Mouse (Mus musculus) ES-CJ7 (cell line): ENCODE results near the gene Mertk.
"Not testable (repeated sequence)": the region's sequence is repeated elsewhere in the genome, so short reads cannot be mapped to it uniquely, and the experiment has no call there.

Experiments
- DNase-seq: peaks from one replicate; pipeline ENCODE4 v3.0.0; 2011; ENCODE audit warnings: low read depth, low spot score

Gene Mertk

GRCm38 (mm10) chr2:128698693-128699181 is at the start of gene Mertk:
Gene Mertk, plus strand, starts transcription at chr2:128698956.
- peak; percentile 85 for DNase-seq

DNA sequence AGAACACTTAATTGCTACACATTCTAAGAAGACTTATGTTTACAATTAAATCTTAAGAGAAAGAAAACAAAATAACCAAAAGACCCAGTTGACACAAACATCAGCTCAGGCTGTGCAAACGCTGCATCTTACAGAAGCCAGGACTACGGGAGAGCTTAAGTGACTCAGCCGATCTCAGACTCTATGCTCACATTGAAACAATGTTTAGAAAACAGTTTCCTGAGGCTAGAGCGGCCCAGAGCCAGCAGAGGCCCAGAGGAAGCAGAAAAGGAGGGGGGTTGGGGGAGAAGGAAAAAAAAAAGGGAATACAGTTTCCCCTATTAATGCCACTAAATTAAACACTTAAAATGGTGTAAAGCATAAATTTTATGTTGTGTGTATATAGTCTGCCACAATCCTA is 18.1 kb upstream of the Mertk start:
- DNase-seq: no peak

GRCm38 (mm10) chr2:128686921-128687557 is 11.7 kb upstream of the Mertk start, which contains the start of gene Anapc1:
Gene Anapc1, minus strand, starts transcription at chr2:128687391.
- peak; percentile 95 for DNase-seq

GRCm38 (mm10) chr2:128687558-128688120 is 11.1 kb upstream of the Mertk start:
- no peak for DNase-seq

GRCm38 (mm10) chr2:128692336-128692735 is 6.4 kb upstream of the Mertk start:
- DNase-seq: no peak

- DNase-seq: no peak
Observed at GRCm38 (mm10) chr2:128692771-128693170, 6.0 kb upstream of the Mertk start.

DNA sequence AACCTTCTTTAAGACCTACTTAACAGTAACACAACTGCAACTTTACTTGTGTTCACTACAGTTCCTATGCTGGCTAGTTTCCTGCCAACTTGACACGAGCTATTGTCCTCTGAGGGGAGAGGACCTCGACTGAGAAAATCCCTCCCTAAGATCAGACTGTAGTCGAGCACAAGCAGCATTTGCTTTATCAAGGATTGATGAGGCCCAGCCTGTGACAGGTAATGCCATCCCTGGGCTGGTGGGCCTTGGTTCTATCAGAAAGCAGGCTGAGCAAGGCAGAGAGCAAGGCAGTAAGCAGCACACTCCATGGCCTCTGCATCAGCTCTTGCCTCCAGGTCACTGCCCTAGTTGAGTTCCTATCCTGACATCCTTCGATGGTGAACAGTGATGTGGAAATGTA is 5.5 kb upstream of the Mertk start:
- DNase-seq: no peak

DNA sequence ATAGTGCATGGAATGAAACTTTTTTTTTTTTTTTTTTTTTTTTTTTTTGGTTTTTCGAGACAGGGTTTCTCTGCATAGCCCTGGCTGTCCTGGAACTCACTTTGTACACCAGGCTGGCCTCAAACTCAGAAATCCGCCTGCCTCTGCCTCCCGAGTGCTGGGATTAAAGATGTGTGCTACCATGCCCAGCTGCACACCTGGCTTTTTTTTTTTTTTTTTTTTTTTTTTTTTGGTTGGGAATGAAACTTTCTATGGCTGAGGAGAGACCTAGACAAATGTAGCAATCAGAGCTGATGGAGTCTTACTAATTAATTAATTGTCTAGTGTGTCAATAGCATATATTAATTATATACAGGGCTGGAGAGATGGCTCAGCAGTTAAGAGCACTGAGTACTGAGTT is 4.9 kb upstream of the Mertk start:
- not testable (repeated sequence) for DNase-seq

- no peak for DNase-seq
Observed at GRCm38 (mm10) chr2:128694548-128694947, 4.2 kb upstream of the Mertk start.

GRCm38 (mm10) chr2:128696426-128696825 is 2.3 kb upstream of the Mertk start:
- DNase-seq: no peak

GRCm38 (mm10) chr2:128697047-128697446 is 1.7 kb upstream of the Mertk start:
- DNase-seq: no peak

DNA sequence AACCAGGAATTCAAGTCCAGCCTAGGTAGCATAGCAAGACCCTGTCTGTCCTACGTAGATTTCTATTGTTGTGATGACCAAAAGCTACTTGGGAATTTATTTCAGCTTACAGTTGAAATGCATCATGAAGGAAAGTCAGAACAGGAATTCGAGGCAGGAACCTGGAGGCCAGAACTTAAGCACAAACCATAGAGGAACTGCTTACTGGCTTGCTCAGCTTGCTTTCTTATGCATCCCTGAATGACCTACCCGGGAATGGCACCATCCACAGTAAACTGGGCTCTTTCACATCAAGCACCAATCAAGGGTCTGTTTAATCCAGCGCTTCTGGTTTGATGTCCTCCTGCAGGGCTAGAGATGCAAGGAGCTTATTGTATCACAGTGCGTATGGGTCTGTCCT is 1.2 kb upstream of the Mertk start:
- peak; percentile 13 for DNase-seq

DNA sequence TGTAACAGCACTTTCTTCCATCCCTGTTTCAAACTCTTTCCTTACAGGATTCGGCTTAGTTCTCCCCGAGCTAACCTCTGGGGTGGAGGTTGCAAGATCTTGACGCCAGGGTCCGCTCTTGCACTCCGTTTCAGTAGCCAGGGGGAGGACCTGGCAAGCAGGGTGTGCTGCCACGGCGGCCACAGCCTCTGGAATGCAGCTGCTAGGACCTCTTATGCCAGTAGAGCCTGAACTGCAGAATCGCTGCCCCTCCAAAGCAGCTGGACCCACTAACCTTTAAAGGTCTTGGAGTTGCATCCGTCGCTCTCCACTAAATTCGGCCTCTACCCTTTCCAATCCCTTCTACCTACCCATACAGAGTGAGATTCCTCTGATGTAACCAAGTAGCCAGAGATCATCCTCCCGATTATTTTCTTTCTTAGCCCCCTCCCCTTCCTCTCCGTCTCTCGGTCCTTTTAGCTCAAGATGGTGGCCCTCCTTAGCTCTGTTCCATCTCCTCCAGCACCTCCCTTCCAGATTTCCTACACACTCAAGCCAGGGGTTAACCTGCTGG is 540 bp upstream of the Mertk start:
- peak; percentile 92 for DNase-seq

DNA sequence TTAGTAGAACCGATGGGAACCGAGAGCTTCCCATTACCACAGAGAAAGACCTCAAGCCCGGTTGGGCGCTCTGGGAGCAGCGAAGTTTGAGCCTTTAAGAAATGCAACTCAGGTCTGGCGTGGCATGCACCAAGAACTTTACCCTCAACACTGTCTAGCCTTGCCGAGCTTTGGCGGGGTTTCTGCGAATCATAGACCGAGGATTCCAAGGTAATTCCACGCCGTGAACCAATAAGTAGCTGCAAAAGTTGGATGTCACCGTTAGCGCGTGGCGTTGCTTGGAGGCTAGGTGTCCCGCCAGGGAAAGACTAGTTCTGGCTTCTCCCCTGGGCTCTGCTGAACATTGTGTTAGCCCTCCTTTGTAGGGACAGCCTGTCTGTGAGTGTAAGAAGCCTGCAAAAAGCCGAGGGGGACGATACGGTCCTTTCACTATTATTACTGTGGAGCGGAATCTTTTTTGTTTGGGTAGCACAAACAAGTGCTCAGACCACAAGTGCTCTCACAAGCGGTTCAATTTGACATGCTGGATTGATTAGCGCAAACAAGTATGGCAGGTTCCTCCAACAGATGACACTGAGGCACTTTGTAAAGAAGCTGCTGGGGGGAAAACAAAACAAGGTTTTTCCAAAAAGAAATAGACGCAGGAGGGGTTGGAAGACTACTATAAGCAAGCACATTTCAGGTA is 587 bp downstream of the Mertk start:
- peak; percentile 46 for DNase-seq

DNA sequence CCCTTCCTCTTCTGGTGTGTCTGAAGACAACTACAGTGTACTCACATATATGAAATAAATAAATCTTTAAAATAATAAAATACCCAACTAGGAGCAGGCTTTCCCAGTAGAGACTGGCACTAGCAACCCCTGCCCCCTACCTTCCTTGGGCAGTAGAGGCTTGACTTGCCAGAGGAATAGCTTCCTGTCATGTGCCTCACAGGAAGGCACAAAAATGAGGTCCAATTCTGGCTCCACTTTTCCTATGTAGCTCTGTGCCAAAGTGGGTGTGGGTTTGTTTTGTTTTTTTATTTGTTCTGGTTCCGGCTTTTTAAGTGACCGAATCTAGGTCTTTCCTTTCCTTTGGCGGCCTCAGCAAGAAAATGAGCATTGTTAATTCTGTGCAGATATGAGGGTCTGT is 5.7 kb downstream of the Mertk start:
- no peak for DNase-seq

DNA sequence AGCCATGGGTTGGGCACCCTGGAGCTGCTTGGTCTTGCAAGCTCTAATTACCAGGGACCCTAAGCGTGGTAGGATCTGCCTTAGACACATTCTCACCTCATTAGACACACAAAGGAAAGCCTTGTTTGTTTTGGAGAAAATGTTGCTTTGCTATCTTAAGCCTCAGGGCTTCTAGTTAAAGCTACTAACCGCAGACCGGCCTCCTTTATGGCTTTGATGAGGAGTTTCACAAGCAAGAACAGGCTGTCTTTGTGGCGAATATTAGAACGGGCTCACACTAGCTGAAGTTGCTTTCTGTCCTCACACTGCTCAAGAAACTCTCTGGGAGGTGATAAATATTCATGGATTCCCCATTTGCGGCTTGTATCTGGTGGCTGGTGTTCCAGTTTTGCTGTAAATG is 10.5 kb downstream of the Mertk start:
- DNase-seq: no peak

DNA sequence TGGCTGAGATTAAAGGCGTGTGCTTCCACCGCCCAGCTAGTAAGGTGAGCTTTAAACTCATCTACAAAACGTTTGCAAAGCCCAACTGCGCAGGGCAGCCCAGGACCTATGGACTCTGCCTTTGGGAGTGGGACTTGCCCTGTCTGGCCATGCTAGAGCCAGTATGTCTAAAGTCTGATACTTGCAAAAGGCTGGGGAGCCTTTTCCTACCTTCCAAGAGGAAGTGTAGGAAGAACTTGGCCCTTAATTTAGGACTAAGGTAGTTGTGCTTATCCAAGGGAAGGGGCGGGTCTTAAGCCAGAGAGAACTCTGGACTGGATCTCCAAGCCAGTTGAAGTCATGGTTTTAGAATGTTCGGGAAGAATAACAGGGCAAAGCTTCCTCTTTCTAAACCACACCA is 11.9 kb downstream of the Mertk start:
- no peak for DNase-seq

DNA sequence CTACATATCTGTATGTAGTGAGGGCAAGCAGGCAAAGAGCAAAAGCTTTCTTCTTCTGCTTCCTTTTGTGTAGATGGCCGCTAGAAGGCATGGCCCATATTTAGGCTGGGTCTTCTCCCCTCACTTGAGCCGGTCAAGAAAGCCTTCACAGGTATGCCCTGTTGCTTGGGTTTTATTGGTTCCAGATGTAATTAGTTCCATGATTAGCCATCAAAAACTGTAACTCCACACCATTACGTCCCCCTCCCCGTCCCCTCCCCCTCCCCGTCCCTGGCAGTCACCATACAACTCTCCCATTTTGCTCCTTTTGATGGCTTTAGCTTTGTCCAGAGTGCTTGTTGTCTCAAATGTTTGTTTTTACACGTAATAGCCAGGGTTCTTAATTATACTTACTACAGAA is 14.2 kb downstream of the Mertk start:
- no peak for DNase-seq

DNA sequence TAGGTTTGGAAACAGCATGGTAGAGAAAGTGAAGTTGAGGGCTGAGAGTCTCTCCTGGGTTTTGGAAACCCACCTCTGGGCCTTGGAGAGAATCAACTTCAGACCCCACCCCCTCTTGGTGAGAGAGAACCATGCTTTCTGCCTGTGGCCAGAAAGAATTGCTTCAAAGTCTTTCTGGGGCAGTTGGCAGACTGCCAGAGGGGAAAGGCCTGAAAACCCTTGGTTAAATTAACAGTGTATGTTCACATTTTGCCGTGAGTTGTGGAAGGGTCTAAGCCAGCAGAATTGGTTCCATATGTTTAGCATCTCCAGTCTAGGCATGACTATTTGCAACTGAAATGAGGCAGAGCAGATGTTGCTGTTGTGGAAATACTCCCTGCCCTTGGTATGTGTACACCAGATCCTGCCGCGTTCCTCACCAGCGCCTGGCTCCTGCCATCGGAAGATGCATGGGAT is 14.8 kb downstream of the Mertk start:
- no peak for DNase-seq

DNA sequence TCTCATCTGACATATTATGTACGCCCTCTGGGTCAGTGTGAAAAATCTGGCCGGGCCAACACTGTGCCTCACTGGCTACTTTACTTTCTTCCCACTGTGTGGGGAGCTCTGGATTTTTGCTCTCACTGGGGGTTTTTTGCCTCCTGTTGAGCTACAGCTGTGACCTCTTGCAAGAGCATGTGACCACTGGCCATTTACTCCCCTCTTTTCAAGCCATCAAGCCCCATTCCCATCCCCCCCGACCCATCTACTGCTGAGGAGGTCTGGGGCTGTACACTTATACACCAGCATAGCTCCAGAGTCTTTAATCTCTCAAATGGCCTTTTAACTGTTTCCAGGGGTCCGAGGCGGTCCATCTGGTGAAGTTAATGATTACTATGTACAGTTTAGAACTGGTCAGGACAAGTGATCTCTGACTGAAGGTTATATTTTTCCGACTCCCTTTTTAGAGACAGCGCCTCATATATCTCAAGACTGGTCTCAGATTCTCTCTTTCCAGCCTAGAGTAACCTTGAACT is 16.0 kb downstream of the Mertk start:
- DNase-seq: no peak

- no peak for DNase-seq
Observed at GRCm38 (mm10) chr2:128715979-128716378, 17.2 kb downstream of the Mertk start.

DNA sequence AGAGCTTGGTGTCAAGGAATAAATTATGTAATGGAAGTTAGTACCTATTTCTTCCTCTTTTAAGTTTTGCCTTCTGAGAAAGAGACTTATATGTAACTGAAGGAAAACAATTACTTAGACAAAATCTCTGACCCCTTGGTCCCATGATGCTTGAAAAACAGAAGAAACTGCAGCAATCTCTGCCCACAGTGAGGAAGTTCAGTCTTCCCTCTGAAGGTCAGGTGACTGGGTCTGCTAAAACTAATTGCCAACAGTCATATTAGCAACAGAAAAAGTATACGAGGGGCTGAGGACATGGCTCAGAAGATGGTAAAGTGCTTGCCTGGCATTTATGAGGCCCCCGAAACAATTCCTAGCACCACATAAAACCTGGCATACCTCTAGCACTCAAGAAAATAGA is 20.6 kb downstream of the Mertk start:
- DNase-seq: no peak
